Mouse (Mus musculus): ENCODE measurements around the gene Plod1. TPM values are rescaled to one million over a fixed set of nuclear protein-coding genes. Genes with fewer than 3 reads are reported as not detected.

The Plod1 gene
- total RNA-seq, 2 experiments from 2014 or later: 26.7 to 28.4 TPM

DNA sequence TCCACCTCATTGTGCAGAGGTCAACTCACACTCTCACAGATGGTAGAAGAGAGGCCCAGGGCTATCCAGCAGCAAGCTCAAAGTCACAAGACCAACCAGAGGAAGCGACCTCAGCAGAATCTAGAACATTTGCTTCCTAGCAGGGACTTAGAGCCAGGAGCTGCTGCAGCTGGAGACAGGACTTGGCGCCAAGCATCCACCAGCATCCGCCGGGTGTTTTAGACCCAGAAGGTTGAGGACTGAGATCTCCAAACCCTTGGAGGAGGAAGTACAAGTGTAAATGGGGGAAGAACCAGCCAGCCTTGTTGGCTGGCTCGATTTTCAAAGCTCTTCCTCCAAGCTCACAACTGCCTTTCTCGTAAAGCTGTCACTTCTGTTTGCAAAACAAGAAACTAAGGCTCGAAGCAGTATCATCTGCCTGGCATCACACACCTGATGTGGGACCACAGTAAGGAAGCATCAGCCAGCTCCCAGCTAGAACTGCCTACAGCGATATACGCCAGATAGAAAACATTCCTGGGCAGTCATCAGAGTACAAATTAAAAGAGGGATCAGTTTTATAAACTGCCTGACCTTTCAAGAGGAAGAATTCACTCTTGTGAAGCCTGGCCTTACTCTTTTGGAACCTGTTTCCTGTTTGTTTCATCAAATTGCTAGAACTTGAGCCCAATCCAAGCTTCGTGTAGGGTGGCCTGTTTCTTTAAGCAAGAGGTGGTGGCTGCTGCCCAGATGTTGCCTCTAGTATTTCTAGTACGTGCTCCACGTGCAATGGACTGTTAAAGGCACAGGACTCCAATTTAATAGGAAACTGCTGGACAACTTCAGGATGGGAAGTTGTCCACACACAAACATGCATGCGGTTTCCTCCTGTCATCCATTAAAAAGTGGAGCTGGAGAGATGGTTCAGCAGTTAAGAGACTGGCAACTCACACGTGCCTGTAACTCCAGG is 1.9 kb upstream of the Plod1 start:
- DNase-seq (ENCODE audit: low spot score in 2 of 2): no peak

DNA sequence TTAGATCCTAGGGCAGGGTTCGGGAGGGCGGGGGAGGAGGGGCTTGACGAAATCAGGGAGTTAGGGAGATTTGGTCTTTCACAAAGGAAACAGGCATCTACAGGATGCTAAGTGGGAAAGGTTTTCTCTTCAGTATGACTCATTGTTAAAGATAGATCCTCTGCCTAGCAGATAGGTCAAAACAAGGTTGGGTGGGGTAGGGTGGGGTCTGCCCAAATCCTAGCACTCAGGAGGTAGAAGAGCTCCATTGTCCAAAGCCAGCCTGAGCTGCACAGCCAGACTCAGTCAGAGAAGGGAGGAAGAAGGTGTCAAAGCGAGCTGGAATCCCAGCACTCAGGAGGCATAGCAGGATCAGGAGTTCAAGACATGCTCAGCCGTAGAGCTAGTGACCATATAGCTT is 919 bp upstream of the Plod1 start:
- no peak for DNase-seq (ENCODE audit: low spot score in 2 of 2)

DNA sequence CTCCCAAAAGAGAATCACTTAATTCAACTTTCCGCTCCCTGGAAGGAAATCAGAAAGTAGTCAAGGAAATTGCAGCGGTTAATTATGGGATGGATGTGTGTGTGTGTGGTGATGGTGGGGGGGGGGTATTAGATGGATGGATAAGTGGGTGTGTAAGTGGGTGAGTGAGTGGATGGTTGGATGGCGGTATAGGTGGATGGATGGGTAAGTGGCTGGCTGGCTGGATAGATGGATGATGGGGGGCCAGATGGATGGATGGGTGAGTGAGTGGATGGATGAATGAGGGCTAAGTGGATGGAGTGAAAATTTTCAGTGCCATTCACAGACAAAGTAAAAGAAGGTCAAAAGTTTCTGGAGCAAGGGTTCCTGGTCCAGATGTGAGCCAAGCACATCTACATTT is 454 bp upstream of the Plod1 start:
- DNase-seq (ENCODE audit: low spot score in 2 of 2): no peak

DNA sequence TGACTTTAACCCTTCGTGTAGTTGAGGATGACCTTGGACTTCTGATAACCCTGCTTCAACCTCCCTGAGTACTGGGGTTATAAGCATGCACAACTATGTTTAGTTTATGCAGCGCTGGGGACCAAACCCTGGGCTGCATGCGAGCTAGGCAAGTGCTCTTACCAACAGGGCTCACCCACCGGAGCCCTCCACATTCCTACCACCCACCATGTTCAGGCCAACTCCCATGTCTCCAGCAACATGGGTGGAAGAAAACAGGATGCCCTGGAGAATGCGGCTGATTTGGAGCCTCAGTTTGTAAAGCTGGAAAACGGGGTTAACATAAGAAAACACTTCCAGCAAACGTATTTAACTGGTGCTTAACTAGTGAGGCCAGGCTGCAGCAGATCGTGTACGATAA is 663 bp downstream of the Plod1 start:
- no peak for DNase-seq (ENCODE audit: low spot score in 2 of 2)

DNA sequence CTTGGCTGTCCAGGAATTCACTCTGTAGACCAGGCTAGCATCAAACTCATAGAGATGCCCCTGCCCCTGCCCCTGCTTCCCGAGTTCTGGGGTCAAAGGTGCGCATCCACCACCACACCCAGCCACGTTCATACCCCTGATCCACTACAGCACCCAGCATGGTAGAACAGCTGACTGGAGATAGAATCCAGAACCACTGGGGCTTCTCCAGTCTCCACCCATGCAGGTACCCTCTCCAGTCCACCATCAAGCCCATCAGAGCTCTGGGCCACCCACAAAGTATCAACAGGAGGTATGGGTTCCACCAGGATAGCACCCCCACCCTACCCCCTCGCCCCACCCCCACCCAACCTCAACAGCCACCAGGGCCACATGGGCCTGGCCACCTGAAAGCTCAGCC is 2.0 kb downstream of the Plod1 start:
- DNase-seq (ENCODE audit: low spot score in 2 of 2): no peak

DNA sequence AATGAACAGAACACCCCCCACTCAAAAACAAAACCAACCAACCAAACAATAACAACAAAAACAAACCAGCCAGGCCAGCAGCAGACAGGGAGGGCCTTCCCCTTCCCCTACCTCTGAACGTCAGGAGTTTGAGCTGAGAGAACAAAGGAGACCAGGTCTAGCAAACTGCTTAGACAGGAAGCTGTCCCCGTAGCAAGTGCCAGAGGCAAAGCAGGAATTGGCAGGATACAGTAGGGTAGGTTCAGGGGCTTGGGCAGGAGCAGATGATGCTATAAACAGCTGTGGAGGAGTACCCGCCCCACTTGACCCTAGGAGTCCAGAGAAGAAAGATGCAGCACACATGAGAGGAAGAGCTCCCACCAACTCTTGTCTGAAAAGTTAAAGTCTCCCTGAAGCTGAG is 2.4 kb downstream of the Plod1 start:
- no peak for DNase-seq (ENCODE audit: low spot score in 2 of 2)

DNA sequence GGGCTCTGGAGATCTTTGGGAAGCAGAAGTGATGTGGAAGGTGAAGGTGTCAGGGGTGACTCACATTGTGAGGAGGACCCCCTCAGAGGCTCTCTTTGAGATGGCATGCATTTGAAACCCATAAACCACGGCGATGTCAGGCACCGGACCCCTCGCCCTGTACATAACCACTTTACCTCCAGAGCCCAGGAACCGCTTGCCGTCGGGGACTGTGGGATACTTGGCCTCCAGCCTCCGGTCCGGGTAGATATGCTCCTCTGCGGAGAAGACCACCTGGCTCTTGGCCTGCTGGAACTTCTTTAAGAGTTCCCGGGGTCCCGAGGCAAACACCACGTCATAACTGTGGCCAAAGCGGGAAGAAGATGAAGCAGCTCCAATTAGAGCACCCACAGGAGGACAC is 5.6 kb downstream of the Plod1 start:
- DNase-seq (ENCODE audit: low spot score in 2 of 2): no peak

DNA sequence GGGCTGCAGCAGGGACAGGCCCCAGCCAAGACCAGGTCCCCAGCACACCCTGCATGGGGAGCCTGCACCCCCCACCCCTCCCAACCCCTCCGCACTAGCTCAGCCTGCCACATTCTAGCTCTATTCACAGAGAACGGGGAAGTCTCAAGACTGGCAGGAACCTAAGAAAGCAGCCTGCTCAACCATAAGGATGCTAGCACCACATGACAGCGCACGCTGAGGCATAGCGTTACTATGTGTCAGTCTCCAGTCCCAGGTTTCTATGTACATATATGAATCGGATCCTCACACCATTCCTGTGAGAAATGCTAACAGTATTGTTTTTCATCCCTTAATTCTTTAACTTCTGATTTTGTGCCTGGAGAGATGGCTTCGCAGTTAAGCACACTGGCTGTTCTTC is 8.0 kb downstream of the Plod1 start:
- DNase-seq (ENCODE audit: low spot score in 2 of 2): no peak

DNA sequence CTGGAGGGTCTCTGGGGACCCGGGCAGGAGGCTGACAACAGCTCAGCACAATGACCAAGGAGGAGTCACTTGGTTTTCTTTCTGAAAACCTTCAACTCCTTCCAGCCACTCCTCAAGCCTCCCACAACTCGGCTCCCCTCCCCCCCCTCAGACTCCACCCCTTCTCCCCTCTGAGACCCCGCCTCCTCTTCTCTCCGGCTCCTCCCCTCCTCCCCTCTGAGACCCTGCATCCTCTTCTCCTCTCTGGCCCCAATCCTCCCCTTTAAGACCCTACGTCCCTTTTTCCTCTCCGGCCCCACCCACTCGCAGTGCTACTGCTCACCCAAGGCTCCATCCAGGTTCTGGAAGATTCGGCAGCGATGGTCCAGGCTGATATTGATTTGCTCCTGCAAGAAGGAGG is 8.4 kb downstream of the Plod1 start:
- DNase-seq (ENCODE audit: low spot score in 2 of 2): no peak

DNA sequence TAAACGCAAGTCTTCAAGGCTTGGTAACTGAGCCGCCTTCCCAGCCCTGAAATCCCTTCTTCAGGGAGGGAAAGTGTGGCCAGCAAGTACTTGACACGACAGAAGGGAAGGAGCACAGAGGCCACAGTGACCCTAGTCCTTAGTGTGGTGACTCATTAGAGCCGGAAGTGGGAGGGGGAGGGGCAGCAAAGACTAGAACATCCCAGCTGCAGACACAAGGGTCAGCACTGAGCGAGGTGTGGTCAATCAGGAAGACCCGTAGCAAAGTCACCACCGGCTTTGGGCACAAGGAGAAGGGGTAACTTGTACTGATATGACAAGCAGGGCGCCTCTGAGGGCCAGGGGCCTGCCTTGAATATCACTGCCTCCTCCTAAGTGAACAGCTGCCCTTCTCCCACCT is 8.9 kb downstream of the Plod1 start:
- no peak for DNase-seq (ENCODE audit: low spot score in 2 of 2)

DNA sequence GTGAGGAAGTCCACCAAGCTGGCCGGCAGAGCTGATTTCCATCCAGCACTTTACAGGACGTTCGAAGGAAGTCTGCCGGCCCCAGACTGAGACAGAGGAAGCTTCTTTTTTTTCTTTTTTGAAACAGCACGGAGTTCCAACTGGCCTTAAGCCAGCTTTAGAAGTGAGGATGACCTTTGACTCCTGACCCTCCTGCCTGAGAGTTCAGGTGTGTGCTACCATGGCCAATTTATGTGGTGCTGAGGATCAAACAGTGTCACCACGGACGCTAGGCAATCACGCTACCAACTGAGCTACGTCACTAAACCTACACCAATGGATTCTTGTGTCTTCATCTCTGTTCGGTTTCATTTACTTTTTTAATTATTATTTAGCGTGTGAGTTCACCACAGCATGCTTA is 14.2 kb downstream of the Plod1 start:
- no peak for DNase-seq (ENCODE audit: low spot score in 2 of 2)

DNA sequence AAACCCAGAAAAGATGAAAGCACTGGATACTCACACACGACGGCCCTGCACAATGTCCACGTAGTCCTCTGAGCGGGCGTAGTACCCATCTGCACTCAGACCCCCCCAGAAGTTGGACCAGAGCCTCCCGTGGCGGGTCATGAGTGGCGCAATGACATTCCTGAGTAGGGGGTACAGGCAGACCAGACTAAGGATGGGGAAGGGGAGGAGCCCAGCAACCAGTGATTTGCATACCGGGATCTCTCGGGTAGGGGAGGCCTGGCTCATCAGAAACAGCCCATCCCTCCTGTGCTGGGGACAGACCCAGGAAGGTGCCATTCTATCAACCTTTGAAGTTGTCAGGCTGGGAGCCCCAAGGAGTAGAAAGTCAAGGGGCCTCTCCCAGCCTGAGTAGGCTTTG is 15.6 kb downstream of the Plod1 start:
- no peak for DNase-seq (ENCODE audit: low spot score in 2 of 2)

DNA sequence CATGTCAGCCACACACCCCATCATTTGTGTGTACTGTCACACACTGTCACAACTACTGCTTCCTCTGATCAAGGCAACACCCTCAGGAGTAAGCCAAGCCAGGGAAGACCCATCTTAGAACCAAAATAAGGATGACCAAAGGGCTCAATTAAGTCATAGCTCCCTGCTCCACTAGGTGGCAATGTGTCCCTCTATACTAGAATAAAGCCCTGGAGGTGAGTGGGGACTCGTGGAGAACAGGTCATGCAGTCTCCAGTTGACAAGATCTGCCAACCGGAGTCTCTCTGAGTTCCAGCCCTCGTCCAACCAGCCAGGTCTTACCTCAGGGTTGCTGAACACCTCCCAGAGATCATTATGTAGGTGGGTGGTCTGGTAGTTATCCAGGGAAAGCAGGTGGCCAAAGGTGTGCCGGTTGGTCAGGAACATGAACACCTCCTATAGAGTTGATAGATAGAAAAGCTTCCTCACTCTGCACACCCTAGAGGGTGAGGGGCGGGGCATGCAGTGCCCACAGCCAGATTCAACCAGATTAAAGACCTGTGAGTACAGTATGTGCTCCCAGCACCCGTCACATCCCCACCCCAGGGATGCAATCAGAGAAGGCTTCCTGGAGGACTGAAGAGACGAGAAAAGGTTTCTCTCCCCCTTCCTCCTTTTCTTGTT is 18.0 kb downstream of the Plod1 start:
- DNase-seq (ENCODE audit: low spot score in 2 of 2): peak; percentile 28 to 59

DNA sequence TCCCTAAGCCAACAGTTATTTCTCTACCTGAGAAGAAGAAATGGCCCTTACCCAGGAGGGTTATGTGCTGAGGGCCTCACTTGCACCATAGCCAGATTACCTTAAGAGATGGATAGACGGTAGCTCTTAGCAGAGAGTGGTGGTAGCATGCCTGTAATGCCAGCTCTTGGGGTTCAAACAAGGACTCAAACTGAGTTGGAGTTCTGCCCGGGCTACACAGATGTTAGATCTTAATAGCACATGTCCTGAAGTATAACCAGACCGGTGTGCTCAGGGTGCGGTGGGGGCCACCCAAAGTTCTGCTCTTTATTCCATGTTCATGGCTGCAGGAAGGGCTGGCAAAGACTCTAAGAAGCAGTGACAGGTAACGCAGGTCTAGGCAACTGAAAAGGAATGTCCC is 27.1 kb downstream of the Plod1 start:
- no peak for DNase-seq (ENCODE audit: low spot score in 2 of 2)

DNA sequence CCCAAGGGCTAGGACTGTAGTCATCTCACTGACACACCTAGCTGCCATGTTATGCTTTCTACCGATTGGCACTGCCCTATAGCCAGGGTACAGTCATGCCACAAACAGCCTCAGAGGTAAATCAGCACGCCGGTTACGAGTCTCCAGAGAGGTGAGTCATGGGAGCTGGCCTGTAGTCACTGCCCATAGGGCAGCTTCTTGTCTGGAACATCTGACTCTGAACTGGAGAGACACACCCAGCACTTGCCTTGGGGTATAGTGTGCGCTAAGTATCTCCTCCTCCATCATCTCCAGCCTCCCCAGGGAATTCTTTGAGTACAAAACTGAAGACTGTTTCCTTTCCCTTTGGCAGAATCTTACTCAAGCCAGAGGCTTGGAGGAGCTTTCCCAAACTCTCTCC is 30.3 kb downstream of the Plod1 start:
- no peak for DNase-seq (ENCODE audit: low spot score in 2 of 2)

DNA sequence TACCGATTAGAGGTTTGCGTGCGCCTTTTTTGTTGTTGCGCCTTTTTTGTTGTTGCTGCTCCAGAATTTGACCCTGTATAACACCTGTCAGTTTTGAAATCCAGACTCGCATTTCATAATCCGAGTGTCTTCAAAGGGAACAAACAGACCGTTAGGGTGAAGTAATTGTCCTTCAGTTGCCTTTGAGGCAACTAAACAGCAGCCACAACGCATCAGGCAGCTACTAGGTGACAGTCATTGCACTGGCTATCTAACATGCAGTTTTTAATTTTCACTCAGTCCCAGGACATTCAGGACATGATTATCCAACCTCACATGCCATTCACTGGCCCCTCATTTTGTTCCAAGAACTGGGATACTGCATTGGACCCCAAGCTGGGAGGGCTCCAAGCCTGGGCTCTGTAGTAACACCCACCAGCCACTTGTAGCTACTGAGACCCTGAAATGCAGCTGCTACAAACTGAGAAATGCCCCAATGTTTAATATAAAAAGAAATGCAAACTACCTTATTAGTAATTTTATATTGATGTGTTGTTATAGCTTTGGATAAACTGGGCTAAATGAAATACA is 31.4 kb downstream of the Plod1 start:
- DNase-seq (ENCODE audit: low spot score in 2 of 2): no peak

DNA sequence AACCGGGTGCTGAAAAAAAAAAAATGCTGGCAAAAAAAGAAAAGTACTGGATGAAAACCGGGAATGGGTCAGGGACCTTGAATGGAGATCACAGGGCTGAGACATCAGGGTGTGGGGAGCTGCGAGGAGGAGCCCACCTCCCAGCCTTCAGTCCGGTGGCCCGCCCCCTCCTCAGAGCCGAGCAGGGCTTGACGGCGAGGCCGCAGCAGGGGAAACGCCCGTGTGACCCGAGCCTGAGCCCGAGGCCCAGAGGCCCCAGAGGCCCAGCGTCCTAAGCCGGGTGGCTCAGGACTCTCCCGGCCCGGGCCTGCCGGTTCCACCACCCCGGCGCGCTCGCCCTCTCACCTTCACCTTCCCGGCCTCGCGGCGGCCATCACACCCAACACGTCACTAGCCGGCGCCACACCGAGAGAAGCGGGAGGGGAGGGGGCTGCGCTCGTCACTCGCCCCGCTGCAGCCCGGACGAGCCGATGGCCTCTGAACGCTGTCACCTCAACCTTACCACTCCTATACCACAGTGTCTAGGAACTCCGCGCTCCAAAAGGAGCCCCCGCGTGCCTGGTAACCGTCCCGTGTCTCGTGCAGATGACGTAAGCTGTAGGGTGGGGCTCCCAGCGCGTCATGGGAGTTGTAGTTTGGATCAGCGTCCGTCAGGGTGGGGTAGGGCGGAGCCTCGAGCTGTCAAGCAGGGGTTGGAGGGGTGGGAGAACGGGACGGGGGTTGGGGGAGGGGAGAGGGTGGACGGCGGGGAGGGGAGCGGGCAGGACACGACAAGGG is 32.1 kb downstream of the Plod1 start, which contains the start of gene Mfn2:
Mfn2 (minus strand) TSS at position 392 of the 777 bp plus-strand sequence.
- peak; percentile 94 to 95 for DNase-seq (ENCODE audit: low spot score in 2 of 2)

DNA sequence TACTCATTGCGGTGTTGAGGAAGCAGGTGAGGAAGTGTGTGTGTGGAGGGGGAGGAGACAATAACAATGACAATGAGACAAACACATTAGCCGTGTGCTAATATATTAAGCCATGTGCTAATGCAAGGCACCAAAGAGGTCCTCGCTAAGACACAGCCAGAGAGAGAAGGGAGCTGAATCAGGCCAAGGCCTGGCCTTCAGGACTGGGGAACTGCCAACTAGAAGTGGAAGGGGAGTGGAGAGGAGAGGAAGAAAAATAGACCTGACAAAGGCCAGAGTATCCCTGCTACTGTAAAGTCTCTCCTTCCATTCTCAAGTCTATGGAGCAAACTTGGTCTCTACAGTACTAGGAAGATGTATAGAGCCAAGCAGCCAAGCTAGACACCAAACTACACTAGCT is 33.0 kb downstream of the Plod1 start:
- DNase-seq (ENCODE audit: low spot score in 2 of 2): no peak

DNA sequence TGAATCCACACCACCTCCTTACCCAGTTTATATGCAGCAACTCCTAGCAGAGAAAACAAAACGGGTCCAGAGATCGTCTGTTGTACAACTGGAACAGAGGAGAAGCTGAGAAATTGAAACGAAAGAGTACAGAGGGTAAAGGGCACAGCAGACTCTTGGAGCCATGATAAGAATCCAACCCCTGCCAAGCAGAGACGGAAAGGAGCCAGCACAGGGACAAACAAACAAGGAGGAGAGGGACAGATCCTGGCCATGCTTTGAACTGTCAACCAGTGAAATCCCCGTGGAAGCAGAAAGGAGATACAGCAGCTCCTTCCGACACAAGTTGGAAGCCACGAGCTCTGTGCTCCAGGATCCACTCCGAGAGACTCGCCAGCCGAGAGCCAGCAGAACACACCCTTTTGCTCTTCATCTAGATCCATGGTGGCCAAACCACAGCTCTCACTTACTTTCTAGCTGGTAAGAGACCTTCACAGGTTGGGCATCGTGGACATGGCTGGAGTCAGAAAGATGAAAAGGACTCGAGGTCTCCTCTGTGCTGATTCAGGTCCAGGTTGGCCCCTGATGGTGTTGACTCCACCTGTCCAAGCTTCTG is 33.6 kb downstream of the Plod1 start:
- DNase-seq (ENCODE audit: low spot score in 2 of 2): no peak

DNA sequence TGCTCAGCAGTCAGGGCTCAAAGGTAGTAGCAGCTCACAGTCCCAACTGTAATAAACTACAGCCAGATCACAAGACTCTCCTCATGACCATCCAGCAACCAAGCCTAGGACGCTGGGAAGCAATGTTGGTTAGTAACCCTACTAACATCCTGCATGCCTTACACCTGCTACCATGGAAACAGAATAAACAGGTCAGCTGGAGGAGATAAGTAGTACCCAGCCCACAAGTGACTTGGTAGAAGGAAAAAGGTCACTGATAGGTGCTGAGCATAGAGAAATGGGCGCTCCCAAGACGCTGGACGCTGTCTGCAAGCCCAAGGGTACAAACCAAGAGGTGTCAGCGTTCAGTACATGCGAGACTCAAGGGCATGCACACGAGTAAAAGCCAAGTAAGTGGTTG is 36.1 kb downstream of the Plod1 start:
- no peak for DNase-seq (ENCODE audit: low spot score in 2 of 2)

DNA sequence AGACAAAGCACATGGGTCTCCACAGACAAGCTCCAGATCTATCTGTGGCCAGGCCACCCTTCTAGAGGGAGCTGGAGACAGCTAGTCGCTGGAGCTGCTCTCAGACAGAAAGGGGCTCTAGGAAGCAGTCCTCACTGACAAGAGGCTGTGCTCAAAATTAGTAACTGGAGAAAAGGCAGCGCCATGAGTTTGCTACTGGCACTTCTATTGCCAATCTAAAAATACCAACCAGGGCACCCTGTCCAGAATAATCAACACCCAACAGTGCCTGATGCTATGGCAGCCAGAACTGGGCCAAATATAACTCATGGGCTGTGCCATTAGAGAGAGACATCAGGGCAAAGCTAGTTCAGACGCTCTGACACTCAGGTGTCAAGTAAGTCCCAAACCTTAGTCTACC is 39.2 kb downstream of the Plod1 start:
- peak in 1 of 2 experiments; percentile 53 for DNase-seq (ENCODE audit: low spot score in 2 of 2)

Measured in layer of hippocampus, postnatal 14 days (tissue).